Mouse (Mus musculus) heart, postnatal 36 days (tissue): Measurements from ENCODE around the gene Tll1. TPM values are rescaled to one million over a fixed set of nuclear protein-coding genes. Genes with fewer than 3 reads are reported as not detected.
"Not testable (repeated sequence)": the region's sequence is repeated elsewhere in the genome, so short reads cannot be mapped to it uniquely, and the experiment has no call there.

Source experiments
- DNase-seq, 2 experiments: peaks; one replicate each; pipeline ENCODE4 v3.0.0; 2021 to 2022
- intact Hi-C: fragments of 180-260 bp; cut with DNase I; formaldehyde crosslinking; loops from one replicate; pipeline ENCODE4 v1.15.1; 2025
- total RNA-seq, 2 experiments: library from RNA; stranded (reverse); gene quantifications; 2 replicates each; pipeline ENCODE4 v1.2.3; 2021

Tll1 gene
- total RNA-seq, 2 experiments from 2014 or later, result 1.1 to 1.4 TPM

DNA sequence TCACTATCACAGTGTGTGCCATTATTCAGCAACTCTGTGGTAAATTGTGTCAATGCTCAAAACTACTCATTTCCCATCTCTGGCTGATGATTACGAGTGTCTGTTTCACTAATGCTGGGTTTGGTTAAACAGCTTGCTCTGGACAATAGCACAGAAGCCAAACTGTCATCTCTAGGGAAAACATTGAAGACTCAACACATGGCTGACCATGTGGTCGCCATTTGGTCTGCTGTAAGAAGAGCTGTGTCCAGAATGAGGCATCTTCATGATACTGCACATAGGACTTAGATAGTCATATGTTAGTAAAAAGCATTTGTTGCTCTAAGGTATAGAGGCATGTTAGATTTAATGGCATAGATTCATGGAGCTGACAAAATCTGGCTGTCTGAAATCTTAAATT lies 98.9 kb downstream of the Tll1 start:
- intact Hi-C loops, result no loop called here
- DNase-seq, result no peak

DNA sequence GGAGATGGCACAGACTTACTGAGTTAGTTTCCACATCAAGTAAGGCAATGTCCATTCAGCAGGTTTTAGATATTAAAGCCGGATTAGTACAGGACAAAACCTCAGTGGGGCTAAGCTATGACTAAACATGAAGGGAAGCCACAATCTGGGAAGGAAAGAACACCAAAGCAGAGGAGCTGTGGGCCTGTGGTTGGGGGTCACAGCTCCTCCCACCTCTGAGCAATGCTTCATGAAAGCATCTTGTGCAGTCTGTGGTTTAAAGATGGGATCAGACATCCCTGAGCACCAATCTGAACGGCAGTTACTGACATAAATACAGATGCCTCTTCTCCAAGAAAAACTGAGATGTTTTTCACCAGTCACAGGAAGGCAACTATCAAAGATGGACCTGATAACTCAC lies 132.7 kb downstream of the Tll1 start:
- intact Hi-C loops, result no loop called here

DNA sequence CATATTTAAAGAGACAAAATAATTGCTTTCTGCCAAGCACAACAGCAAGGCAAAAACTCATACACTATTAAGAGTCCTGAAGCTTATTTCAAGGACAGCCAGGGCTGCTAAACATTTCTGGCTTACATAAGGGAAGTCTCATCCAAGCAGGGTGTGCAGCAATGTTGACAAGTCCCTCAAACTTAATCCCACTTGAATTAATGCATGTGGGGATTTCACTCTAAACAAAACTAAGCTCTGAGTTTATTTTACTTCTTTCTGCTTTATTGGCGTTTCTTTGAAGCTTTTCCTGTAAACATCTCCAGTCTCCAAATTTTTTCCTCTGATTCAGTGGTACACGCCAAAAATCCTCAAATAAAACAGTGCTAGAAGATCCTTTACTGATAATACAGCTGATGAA lies 146.2 kb downstream of the Tll1 start:
- DNase-seq, result no peak
- intact Hi-C loops, result no loop called here

More for the DNA sequence above, 132.7 kb downstream of the Tll1 start:
- no peak for DNase-seq

DNA sequence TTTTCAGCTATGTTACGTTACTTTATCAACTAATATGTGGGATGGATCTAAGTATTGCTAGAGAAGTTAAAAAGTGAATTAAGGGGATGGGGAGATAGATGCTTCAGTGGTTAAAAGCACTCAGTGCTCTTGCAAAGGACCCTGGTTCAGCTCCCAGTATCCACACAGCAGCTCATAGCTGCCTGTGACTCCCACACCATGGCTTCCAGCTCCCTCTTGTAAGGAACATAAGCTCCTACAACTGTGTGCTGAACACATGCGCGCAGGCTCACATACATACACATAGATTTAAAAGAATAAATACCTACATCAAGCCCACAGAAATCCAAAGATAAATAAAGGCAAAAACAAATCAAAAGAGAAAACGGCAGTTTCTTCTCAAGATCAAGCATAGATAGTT lies 148.5 kb downstream of the Tll1 start:
- DNase-seq, result no peak
- intact Hi-C loops, result no loop called here

DNA sequence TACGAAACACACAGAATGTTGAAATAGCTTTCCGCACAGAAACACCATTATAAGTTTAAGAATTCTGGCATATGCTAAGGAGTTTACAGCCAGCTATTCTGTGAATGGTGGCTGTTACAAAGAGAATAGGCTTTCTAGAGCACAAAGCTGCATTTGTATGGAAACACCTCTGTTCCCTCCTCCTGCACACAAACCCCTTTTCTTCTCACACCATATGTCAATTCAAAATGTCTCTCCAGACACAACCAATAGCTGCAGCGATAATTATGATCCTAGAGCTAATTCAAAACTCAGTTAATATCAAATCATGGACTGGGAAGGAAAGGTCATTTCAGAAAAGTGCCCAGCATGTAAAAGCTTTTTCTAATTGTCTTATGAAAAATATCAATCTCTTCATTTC lies 157.5 kb downstream of the Tll1 start:
- intact Hi-C loops, result no loop called here
- DNase-seq, result no peak

DNA sequence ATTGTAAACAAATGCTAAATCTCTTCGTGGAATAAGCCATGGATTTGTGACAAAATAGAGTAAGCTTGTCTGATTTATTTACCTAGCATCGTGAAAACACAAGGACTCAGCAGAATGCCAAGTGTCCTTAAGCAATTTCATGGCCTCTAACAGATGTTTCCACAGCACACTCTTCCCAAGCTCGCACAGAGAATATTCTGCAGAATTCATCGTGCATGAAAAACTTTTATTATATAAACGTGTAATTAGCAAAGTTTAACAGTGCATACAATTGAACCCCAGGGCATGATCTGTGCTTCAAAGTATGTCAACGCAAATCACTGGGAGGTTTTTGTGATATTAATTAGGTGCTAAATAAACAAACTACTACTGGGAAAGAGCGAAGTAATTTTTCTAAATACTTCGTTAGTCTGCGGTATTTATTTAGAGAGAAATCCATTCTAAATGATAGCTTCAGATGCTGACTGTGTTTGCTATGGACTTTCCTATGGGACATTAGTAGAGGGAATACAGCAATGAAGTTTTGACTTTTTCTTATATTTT lies 158.0 kb downstream of the Tll1 start:
- intact Hi-C loops, result no loop called here
- no peak for DNase-seq

DNA sequence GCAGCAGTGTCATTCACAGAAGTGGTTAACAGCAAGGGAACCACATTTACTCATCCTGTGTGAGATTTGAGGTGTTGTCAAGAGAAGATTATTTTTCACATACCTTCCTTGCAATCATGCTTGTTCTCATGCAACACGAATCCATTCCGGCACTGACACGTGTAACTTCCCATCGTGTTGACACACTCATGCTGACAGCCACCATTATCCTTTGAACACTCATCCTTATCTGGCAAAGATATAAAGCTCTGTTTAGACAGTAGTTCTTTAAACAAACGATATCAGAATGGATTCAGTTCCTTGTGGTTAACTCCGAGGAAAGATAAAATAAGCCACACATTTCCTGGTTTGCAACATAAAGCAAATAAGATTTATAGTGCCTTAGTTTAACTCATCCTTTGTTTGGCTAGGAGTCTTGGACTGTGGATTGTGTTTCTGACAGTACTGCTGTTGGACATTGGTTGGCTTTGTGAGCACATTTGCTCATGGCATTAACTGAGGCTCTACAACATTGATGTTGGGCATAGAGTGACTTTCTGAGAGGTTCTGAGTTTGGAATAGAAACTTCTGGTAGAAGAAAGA lies 164.7 kb downstream of the Tll1 start:
- DNase-seq, result no peak
- intact Hi-C loops, result no loop called here

DNA sequence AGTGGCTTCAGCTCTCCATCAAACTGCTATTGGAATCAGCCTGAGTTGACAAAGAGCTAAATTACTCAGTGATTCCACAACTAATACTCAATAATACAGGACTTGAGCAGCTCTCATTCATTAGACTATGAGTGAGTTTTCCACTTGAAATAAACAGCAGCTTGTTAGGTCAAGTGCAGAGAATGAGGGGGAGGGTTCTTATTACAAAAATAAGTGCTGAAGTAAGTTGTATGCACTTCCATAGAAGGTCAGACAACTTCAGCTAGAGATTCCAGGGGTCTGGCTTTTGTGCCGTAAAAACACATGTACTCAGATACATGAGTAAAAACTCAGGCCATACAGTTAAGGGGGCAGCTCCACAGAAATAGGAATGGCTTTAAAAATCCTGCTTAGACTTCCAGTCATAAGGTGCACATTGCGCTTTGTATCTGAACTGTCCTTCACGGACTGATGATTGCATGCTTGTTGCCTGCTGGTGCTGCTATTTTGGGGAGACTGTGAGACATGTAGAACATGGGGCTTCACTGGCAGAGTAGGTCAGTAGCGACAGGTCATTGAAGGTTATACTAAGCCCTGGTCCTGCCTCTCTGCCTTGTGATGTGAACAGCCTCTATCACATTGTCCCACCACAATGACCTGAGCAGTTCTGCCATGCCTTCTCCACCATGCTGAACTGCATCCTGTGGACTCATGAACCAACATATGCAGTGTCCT lies 175.2 kb downstream of the Tll1 start:
- no peak for DNase-seq
- intact Hi-C loops, result no loop called here

DNA sequence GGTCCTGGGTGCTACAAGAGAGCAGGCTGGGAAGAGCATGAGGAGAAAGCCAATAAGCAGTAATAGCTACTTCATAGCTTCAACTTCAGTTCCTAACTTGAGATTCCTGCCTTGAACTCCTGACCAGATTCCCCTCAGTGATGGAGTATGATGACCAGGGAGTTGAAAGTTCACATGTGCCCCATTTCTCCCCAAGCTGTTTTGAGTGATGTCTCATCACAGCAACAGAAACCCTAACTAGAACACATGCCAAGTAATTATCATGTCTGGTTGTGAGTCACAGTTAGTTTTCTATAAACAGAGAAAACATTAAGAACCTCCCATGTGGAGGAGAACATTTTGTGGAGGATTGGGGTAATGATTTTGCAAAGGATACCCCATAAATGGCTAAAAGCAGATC lies 176.0 kb downstream of the Tll1 start:
- intact Hi-C loops, result no loop called here
- no peak for DNase-seq

DNA sequence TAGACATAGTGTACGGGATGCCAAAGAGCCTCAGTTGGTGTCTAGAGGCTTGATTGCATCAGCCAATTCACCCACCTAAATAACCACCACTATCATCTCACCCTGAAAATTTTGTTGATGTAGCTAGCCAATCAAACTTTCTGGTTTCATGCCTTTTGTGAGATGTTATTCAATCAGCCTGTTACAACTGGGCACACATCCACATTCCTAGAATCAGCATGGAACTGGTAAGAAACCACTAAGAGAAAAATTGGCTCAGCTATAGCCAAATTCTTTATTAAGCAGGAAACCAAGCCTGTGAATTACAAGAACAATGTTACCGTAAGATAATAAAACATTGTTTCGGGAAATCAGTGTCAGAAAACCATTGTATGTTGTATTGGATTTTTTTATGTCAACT lies 176.5 kb downstream of the Tll1 start:
- no peak for DNase-seq
- intact Hi-C loops, result loop anchor here (10.0 kb wide), 1 partner anchor 175 kb away; the partner anchor contains the start of gene Tll1

DNA sequence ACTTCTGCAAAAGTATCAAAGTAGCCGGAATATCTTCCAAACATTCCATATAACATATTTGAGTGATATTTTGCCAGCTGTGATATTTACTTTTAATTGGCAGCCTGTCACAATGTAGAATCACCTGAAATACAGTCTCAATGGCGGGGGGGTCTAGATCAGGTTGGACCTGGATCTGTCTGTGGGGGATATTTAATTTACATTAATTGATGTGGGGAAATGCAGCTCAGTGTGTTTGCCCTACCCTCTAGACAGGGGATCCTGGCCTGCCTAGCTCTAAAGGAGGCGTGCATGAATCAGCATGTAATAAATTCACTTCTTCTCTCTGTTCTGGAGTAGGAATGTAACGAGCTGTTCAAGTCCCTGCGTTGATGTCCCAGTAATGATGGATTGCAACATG lies 181.7 kb downstream of the Tll1 start:
- DNase-seq, result no peak
- intact Hi-C loops, result loop anchor here (5.0 to 10.0 kb wide), 3 partner anchors 180 to 918 kb away; partner anchors contain the start of gene Tll1

DNA sequence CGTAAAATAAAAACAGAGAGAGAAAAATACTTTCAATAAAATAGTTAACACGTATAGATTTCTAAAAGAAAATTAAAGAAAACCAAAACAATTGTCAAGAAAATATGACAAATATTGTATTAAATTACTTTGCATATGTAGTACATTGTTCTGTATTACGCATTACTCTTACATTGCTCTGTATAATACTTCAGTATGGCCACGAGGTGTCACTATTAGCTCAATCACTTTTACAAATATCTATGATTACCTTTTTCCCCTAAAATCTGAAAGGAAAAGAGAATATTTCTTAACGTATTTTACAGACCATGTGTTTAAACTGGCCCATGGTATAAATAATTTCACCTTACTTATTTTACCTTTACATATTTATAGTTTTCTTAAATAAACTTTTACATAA lies 182.5 kb downstream of the Tll1 start:
- no peak for DNase-seq
- intact Hi-C loops, result loop anchor here (1.0 to 10.0 kb wide), 4 partner anchors 181 to 919 kb away; partner anchors contain the start of gene Tll1

DNA sequence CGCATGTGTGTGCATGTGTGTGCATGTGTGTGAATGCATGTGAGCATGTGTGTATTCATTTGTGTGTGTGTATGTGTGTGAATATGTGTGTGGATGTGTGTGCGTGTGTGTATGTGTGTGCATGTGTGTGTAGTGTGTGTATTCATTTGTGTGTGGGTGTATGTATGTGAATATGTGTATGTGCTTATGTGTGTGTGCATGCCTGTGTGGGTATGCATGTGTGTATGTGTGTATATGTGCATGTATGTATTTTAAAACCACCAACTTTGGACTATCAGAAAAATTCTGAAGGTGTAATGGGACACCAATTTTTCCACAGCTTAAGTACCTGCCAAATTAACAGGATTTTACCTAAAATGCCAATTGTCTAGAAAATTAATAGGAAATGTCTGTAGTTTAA lies 183.0 kb downstream of the Tll1 start:
- intact Hi-C loops, result loop anchor here (1.0 to 10.0 kb wide), 4 partner anchors 182 to 919 kb away; partner anchors contain the start of gene Tll1
- no peak for DNase-seq

DNA sequence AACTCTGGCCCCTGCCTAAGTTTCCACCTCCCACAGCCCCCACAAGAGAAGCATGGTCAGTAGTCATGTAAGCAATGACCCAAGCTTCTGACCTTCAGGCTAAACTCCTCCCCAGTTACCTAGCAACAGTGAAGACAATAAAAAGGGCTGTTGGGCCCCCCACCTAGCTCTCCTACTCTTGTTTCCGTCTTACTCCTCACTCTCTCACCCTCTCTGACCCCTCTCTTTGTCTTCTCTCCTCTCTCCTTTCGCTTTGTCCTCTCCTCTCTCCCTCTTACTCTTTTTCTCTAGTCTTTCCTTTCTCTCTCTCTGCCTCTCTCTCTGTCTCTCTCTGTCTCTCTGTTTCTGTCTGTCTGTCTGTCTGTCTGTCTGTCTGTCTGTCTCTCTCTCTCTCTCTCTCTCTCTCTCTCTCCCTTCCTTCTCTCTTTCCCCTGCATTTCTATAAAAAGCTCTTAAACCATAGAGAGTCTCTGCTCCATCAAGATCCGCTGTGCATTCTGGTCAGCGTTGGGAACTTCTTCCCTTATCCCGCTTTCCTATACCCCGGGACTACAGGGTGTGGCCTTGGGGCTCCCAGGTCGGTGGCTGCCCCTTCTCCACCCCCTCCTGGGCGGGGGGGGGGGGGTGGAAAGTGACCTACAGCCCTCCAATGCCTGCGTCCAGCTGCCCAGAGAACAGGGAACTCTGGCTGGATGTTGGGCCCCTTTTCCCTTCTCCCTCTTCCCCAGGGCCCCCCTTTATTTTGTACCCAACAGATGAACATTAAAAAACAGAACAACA lies 235.3 kb downstream of the Tll1 start:
- DNase-seq, intact Hi-C loops: not testable (repeated sequence)
